Mouse (Mus musculus) brain, embryonic 14.5 days (tissue): Measurements from ENCODE around the gene Alyref2. TPM values are rescaled to one million over a fixed set of nuclear protein-coding genes. Genes with fewer than 3 reads are reported as not detected.
A peak's percentile ranks its signal among the peaks of the same experiment; 100 is the strongest.
"Not testable (repeated sequence)": the region's sequence is repeated elsewhere in the genome, so short reads cannot be mapped to it uniquely, and the experiment has no call there.

ENCODE experiments used
- DNase-seq: peaks from one replicate; pipeline ENCODE4 v3.0.0-alpha.2; 2011; ENCODE audit warnings: low read depth
- CTCF ChIP-seq: fragments of 200-500 bp; IDR thresholded peaks from 2 replicates; pipeline ENCODE4 v1.5.1; 2012; ENCODE audit warnings: inconsistent platforms, mild to moderate bottlenecking, moderate library complexity, borderline replicate concordance; ENCODE audit not compliant: insufficient read depth, insufficient read length; ENCODE audit errors: extremely low read depth
- POLR2A ChIP-seq: fragments of 200-500 bp; IDR thresholded peaks from 2 replicates; pipeline ENCODE4 v1.6.1; 2012; ENCODE audit warnings: mild to moderate bottlenecking, inconsistent platforms, borderline replicate concordance; ENCODE audit not compliant: poor library complexity, insufficient read depth, insufficient read length, severe bottlenecking; ENCODE audit errors: extremely low read depth
- polyA plus RNA-seq: library from polyadenylated mRNA; depleted of rRNA; stranded (reverse); fragments of >200 nt; gene quantifications from 2 replicates; pipeline ENCODE4 v1.2.3, GENCODE M21; 2012; rRNA removed

The Alyref2 gene
- 15.8 and 17.8 TPM in 2 replicates for polyA plus RNA-seq

DNA sequence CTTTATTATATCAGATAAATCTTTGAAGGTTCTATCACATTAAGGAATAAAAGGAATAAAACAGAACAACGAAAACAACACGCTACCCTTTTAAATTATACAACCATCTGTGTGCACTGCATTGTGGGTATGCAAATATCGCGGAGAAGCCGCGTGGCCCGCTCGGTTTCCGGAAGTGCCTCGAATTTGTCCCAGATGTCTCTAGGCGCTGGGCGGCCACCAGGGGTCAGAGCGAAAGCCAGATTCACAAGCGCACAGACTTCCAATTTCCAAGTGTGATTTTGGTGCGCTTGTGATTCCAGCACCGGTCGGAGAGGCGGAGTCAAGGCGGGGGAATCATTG lies at the start of gene Alyref2:
Gene Alyref2, plus strand, starts transcription at position 229 of the 342 bp plus-strand sequence.
- TF ChIP-seq POLR2A (no peak; the same call in 1 of the 2 replicates), CTCF (peak; percentile 86)
- peak; percentile 98 for DNase-seq

DNA sequence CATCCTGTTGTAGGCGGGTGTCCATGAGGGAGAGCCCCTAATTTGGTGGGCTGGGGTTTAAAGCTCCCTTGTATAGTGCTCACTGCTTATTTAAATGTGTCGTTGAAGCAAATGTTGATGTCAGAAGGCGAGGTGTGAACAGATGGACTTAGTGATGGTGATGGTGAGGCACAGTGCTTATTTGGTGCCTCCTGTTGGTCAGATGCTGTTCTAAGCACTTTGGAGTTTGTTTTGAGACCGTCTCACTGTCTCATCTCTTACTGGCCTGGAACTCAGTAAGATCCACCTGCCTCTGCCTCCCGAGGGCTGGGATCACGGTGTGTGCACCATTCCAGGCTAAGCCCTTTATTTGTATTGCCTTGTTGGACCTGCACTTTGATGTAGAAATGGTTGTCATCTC lies 48.4 kb upstream of the Alyref2 start:
- no peak for DNase-seq
- no peak for TF ChIP-seq POLR2A
- TF ChIP-seq CTCF = no peak

DNA sequence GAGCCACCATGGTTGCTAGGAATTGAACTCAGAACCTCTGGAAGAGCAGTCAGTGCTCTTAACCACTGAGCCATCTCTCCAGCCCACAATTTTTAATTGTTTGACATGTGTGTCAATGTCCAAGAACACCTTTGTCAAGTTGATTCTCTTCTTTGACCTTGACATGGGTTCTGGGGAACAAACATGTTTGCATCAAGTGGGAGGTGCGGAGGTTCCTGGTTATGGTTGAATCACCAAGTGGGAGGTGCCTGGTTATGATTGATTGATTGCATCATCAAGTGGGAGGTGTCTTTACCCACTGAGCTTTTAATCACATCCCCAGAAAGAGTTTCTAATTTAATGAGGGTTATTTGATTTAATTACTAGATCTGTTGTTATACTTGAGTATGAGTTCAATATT lies 45.7 kb upstream of the Alyref2 start:
- no peak for TF ChIP-seq POLR2A
- DNase-seq = no peak

DNA sequence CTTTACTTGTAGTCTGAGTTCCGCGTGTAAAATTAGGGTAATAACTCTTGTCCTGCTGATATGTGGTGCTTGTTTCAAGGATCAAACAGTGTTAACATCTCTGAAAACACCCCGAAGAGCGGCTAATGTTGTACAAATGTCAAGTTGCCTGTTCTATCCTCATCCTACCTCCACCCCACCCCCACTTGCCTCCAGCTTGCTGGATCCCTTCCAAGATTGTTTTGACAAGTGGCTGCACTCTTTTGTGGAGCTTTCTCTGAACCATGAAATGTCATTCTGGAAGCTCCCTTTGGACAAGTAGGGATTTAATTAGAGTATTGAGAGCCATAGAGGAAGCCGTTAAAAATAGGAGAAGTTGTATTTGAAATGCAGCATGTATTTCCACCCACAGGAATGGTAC lies 43.5 kb upstream of the Alyref2 start:
- TF ChIP-seq POLR2A (no peak), CTCF (no peak)
- DNase-seq = peak; percentile 86

DNA sequence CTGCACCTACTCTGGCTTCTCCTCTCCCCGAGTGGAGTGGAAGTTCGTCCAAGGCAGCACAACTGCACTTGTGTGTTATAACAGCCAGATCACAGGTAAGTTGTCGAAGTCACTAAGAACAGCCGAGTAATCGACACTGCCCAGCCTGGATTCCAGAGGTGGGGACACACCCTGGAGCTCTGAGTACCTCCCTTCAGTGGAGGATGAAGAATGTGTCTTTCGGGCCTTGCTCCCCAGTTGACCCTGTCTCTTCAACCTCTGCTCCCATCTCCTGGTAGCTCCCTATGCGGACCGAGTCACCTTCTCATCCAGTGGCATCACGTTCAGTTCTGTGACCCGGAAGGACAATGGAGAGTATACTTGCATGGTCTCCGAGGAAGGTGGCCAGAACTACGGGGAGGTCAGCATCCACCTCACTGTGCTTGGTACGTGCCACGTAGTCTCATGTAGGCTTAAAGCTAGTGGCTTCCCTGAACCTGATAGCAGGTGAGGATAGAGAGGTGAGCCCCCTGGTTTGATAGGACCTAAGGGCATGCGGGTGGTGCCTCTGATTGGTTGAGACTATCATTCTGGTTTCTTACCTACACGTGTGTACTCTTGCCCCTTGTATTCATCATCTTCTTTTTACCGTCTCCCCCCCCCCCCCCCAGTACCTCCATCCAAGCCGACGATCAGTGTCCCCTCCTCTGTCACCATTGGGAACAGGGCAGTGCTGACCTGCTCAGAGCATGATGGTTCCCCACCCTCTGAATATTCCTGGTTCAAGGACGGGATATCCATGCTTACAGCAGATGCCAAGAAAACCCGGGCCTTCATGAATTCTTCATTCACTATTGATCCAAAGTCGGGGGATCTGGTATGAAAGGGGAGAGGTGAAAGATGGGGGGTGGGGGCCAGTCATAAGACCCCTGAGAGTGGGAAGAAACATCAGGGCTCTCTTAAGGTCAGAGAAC lies 42.5 kb upstream of the Alyref2 start:
- TF ChIP-seq CTCF (no peak), POLR2A (no peak)

DNA sequence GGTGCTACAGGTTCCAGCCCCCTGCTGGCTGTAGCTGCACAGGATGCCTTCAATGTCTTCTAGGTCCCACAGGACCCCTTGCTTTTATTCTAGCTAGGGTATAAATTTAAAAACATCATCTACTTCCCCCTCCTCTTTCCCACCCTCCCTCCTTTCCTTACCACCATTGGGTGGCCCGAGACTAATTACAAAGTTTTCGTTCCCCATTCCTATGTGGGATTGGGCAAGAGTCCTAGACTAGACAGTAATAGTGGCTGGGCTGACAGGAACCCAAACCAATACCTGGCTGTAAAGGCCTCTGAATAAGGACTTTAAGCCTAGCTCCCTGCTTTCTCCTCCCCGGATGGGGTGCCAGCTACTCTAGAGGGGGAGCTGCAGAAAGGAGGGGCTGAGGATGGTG lies 40.1 kb upstream of the Alyref2 start:
- TF ChIP-seq CTCF (no peak), POLR2A (no peak)
- no peak for DNase-seq

More for the DNA sequence above, 42.5 kb upstream of the Alyref2 start:
- no peak for DNase-seq

DNA sequence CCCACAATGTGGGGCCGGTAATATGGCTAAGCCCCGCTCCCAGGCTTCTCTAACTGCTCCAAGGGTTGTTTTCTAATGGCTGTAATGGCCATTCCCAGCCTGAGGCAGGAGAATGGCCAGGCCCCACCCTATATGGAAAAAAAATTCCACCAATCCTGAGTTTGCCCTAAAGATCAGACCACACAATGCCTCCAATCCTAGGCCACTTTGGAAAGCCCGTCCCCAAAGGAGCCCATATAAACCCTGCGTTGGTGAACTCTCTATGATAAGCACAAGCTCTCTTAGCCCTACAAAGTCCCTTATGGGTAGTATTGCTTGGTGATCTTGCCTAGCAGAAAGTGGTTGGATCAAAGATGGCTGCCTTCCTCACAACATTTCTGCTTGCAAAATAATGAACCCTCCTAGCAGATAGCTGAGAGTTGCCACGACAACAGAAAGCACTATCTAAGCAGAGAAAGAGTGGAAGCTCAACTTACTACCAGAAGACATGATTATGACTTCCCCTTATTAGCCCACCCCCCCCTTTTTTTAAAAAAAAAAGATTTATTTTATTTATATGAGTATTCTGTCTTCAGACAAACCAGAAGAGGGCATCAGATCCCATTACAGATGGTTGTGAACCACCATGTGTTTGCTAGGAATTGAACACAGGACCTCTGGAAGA lies 37.4 kb upstream of the Alyref2 start:
- no peak for DNase-seq
- TF ChIP-seq POLR2A = no peak
- no peak for TF ChIP-seq CTCF

DNA sequence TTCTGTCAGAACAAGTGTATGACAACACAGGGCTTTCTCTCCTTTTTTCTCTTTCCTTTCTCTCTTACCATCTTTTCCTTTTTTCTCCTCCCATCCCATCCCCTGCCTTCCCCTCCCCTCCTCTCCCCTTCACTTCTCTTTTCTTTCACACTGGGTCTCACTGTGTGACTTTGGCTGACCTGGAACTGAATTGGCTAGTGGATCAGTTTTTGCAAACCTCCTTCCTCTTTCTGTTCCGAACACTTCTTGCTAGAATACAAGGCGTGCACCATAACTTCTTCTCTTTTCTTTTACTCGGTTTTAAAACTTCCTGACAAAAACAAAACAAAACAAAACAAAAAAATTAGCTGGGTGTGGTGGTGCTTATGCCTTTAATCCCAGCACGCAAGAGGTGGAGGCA lies 36.7 kb upstream of the Alyref2 start:
- TF ChIP-seq POLR2A (no peak), CTCF (no peak)
- DNase-seq = no peak

DNA sequence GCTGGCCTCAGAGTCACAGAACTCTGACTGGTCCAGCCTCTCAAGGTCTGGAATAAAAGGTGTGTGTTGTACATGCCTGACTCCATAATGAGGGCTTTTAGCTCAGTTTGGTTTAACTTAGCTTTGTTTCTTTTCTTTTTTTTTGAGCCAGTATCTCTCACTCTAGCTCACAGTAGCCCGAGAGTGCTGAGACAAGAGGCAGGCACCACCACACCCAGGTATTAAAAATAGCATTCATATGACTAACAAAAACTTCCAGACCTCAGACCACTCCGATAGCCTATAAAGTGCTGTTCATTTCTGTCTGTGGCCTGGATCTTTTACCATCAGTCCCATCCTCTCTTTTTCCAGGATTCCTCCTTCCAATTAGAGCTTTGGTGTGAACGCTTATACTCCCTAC lies 33.6 kb upstream of the Alyref2 start:
- DNase-seq = no peak
- TF ChIP-seq POLR2A (no peak), CTCF (no peak)

DNA sequence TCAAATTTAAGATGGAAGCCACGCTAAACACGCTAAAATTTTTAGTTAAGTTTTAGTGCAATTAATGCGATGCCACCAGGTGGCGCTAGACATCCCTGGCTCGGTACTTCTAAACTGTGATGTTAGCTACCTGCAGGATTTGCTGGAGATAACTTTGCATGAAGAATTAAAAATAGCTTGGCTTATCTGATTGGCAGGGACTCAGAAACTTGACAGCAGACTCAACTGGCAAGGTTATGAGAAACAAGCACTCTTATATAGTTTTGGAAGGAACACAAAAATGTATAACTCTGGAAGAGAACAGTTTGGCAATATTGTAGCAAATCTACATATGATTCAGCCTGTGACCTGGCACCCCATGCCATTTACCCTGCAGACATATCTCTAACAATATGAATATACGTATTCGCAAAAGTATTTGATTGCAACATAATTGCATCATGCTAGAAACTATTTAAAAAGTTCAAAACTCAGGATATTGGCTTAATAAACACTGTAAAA lies 32.9 kb upstream of the Alyref2 start:
- no peak for TF ChIP-seq POLR2A
- peak; percentile 79; the same call in 1 of the 2 replicates for TF ChIP-seq CTCF
- DNase-seq = peak; percentile 71

DNA sequence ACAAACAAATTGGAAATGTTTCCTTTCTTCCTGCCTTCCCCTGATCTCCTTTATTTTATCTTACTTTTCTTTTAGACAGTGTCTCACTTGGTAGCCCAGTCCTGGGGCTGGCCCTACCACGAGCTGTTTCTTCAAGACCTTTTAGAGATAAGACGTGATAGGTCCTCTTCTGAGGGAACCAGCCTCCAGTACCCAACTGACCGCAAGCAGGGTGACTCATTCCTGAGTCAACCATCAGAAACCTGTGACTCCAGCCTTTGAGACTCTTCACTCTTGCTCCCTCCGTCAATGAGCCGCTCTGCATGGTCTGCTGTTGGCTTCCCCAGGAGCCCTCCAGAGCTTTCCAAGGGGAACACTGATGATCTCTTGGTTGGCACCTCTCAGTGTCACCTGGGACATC lies 32.4 kb upstream of the Alyref2 start:
- no peak for DNase-seq
- TF ChIP-seq CTCF = no peak
- TF ChIP-seq POLR2A = no peak

DNA sequence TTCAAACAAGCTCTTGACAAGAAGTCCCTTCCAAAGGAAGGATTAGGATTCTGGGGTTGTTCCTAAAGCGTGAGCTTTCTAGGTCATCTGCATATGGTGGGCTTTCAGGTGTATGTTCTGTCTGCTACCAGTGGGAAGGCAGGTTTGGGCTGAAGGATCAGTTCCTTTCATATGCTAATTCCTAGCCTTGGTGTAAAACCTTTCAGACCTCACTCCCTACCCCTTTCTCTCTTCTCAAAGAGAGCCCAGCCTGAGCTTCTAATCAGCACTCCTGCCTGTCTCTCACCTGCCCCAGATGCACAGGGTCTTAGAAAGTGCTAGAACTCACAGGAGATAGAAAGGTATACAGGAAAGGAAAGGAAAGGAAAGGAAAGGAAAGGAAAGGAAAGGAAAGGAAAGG lies 31.8 kb upstream of the Alyref2 start:
- DNase-seq = no peak
- no peak for TF ChIP-seq POLR2A

DNA sequence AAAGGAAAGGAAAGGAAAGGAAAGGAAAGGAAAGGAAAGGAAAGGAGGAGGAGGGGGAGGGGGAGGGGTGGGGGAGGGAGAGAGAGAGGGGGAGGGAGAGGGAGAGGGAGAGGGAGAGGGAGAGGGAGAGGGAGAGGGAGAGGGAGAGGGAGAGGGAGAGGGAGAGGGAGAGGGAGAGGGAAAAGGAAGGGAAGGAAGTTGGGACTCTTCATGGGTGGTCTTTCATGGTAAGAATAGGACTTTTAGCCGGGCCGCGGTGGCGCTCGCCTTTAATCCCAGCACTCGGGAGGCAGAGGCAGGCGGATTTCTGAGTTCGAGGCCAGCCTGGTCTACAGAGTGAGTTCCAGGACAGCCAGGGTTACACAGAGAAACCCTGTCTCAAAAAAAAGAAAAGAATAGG lies 31.3 kb upstream of the Alyref2 start:
- not testable (repeated sequence) for DNase-seq

DNA sequence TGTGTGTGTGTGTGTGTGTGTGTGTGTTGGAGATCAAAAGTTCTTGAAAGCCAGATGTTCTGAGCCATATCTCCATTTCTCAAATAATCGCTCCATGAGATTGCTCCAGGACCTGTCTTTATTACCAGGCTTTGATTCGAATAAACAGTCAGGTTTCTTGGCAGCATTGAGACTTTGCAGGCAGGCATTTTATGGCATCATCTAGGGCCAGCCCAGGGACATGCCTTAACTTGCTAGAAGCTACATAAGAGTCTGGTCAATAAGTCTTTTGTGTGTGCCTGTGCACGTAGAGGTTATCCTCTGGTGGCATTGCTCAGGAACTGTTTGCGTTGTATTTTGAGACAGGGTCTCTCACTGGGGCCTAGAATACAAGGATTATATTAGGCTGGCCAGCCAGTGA lies 29.8 kb upstream of the Alyref2 start:
- TF ChIP-seq POLR2A (no peak), CTCF (no peak)
- DNase-seq = no peak
